Mouse (Mus musculus): ENCODE measurements around the gene Trim7. TPM values are rescaled to one million over a fixed set of nuclear protein-coding genes. Genes with fewer than 3 reads are reported as not detected.

Gene Trim7
- polyA plus RNA-seq, 1 experiment, result 1.4 TPM

DNA sequence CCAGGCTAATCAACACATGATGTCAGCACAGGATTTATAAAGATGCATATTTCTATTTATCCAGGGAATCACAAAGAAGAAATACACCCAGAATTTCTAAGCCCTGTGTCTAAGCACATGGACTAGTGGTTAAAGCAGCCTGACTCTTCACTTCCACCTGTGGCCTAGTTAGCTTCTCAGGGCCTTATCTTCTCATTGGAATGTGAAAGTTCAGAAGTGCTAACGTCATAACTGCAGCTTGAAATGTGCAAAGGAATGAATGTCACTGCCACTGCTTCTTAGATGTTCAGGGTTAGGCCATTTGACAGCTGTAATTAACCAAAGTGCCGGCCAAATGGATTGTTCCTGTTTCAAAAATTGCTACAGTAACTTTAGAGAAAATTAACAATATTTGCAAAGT lies 4.3 kb downstream of the Trim7 start:
- peaks cover 2% of the 10 kb centered on the region; the same call in 1 of the 2 replicates for H3K4me1 ChIP-seq (ENCODE audit: control insufficient read depth, insufficient read depth, insufficient read length, low read length)
- no peak overlapping the region for H3K4me3 ChIP-seq (ENCODE audit: insufficient read depth, low read depth, low read length)
- H3K27ac ChIP-seq (replicated peaks; ENCODE audit: low read depth, low read length), result no peak overlapping the region

DNA sequence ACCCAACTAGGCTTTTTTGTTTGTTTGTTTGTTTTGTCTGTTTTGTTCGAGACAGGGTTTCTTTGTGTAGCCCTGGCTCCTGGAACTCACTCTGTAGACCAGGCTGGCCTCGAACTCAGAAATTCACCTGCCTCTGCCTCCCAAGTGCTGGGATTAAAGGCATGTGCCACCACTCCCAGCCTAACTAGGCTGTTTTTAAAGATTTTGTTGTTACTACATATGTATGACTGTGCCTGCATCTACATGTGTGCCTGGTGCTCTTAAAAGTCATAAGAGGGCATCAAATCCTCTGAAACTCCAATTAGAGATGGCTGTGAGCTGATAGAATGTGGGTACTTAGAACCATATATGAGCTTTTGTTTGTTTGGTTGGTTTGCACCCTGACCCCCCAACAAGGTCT lies 5.3 kb downstream of the Trim7 start:
- no peak overlapping the region for H3K4me3 ChIP-seq (ENCODE audit: insufficient read depth, low read depth, low read length)

DNA sequence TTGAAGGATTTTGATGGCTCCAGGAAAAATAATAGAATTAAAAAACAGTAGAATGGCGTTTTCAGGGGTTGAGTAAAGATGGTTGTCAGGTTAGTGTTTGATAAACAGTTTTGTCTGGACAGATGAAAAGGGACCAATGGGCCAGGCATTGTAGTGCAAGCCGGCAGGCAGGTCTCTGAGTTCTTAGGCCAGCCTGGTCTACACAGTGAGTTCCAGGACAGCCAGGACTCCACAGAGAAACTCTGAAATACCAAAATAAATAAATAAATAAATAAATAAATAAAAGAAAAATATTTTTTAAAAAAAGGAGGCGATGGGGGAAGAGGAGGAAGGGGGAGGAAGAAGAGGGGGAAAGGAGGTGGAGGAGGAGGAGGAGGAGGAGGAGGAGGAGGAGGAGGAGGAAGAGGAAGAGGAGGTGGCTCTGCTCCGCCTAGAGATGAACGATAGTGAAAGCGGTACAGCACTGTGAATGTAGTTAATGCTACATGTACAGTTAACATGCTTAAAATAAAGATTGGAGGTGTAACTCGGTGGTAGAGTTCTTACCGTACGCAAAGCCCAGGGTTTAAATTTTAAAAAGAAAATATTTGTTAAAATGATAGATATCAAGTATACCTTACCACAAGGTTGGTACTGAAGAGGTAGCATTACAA lies 7.3 kb downstream of the Trim7 start:
- H3K27ac ChIP-seq (replicated peaks; ENCODE audit: low read depth, low read length), result no peak overlapping the region
- H3K4me3 ChIP-seq (ENCODE audit: insufficient read depth, low read depth, low read length), result peak overlapping the region; percentile 84; the same call in 1 of the 2 replicates
- peaks cover 2% of the 10 kb centered on the region; the same call in 1 of the 2 replicates for H3K4me1 ChIP-seq (ENCODE audit: control insufficient read depth, insufficient read depth, insufficient read length, low read length)

More for the DNA sequence above, 5.3 kb downstream of the Trim7 start:
- Histone ChIP-seq H3K27ac (replicated peaks; ENCODE audit: low read depth, low read length) (no peak overlapping the region), H3K4me1 (ENCODE audit: control insufficient read depth, insufficient read depth, insufficient read length, low read length) (peaks cover 2% of the 10 kb centered on the region; the same call in 1 of the 2 replicates)

DNA sequence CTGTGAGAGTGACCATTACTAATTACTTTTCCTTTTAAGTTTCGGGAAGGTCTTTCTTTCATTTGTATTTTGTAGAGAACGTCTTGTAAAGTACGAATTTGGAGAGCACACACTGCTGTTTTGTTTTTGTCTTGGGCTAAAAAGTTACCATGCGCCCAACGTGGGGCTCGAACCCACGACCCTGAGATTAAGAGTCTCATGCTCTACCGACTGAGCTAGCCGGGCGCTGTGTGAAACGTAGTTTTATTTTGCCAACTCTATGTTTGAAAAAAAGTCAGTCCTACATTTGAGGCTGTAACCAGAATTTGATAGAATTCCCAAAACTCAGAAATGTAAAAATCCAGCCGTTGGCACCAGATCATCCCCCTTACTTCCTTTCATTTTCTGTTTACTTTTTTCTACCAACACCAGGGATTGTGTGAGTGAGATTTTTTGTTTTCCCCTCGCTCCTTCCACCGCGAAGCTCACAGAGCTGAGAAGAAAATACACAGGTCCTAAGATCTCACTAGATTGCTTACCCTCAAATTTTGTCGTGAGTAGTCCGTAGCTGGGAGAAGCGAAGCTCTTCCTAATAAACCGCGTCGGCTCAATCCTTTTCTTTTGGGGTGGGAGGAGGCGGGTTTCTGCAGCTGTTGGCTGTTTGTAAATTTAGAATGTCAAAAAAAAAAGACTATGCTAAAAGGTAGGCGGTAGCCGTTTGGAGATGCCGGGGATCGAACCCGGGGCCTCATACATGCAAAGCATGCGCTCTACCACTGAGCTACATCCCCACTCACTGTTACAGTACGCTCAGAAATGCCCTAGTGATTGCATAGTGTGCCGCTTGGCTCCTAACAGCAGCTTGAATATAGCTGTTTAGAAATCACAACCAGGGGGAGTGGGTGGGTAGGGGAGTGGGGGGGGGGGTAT lies 8.0 kb downstream of the Trim7 start:
- Histone ChIP-seq H3K4me1 (ENCODE audit: control insufficient read depth, insufficient read depth, insufficient read length, low read length) (peaks cover 2% of the 10 kb centered on the region; the same call in 1 of the 2 replicates), H3K4me3 (ENCODE audit: insufficient read depth, low read depth, low read length) (peak overlapping the region; percentile 84), H3K27ac (replicated peaks; ENCODE audit: low read depth, low read length) (peak overlapping the region; percentile 45; the same call in 1 of the 2 replicates)

DNA sequence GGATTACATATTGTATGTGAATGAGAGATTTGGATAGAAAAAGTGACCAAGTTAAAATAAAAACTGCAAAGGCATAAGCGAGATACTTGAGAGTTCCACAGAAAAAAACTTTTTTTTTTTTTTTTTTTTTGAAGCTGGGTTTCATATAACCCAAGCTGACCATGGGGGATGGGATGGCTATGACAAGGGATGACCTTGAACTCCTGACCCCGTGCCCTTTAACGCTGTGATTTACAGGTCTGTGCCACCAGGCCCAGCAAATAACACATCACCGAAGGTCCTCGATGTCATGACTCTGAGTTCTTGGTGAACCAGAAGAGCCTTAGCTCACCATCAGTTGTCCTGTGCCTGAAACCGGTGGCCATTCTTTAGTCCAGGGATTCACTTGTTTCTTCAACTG lies 10.0 kb downstream of the Trim7 start:
- Histone ChIP-seq H3K4me3 (ENCODE audit: insufficient read depth, low read depth, low read length) (no peak overlapping the region), H3K27ac (replicated peaks; ENCODE audit: low read depth, low read length) (no peak overlapping the region), H3K4me1 (ENCODE audit: control insufficient read depth, insufficient read depth, insufficient read length, low read length) (peaks cover 2% of the 10 kb centered on the region; the same call in 1 of the 2 replicates)

DNA sequence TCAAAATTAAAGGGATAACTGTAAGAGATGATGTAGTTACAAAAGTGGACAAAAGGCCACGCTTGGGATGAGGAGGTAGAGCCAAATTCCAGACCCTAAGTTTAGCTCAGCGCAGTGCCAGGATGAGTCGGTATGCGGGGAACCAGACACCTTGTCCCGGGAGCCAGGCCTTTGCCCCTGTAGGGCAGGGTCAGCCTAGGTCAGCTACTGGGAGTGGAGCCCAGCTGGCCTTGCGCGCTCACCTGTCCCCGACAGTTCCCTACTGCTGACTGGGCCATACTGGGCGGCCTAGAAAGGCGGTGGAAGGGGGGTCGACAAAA lies 11.0 kb downstream of the Trim7 start:
- Histone ChIP-seq H3K4me1 (ENCODE audit: control insufficient read depth, insufficient read depth, insufficient read length, low read length) (peaks cover 2% of the 10 kb centered on the region; the same call in 1 of the 2 replicates), H3K27ac (replicated peaks; ENCODE audit: low read depth, low read length) (no peak overlapping the region), H3K4me3 (ENCODE audit: insufficient read depth, low read depth, low read length) (peak overlapping the region; percentile 81)

DNA sequence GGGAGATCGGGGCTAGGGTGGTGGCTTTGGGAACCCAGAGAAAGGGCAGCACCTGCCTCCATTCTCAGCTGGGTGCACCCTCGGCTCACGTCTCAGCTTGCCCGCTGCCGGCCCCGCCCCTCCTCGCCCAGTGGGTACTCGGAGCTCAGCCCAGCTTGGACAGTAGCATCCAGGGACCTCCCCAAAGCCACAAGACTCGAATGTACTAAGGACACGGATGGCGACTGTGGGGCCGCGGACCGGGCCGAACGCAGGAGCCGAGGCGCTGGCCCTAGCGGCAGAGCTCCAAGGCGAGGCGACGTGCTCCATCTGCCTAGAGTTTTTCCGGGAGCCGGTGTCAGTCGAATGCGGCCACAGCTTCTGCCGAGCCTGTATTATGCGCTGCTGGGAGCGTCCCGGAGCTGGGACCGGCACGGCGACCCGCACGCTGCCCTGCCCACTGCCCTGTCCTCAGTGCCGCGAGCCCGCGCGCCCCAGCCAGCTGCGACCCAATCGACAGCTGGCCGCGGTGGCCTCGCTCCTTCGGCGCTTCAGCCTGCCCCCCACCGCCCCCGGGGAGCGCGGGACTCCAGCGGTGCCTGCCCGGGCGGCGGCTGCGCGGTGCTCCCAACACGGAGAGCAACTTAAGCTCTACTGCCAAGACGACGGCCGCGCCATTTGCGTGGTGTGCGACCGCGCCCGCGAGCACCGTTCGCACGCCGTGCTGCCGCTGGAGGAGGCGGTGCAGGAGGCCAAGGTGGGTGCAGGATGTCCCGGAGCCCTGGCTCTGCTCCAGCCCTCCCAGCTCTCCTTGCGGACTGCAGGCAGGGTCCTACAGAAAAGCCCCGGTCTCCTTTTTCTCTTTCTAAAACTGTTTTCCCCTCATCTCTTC lies 11.6 kb downstream of the Trim7 start:
- no peak overlapping the region for H3K27ac ChIP-seq (replicated peaks; ENCODE audit: low read depth, low read length)
- H3K4me1 ChIP-seq (ENCODE audit: control insufficient read depth, insufficient read depth, insufficient read length, low read length), result peaks cover 2% of the 10 kb centered on the region; the same call in 1 of the 2 replicates
- H3K4me3 ChIP-seq (ENCODE audit: insufficient read depth, low read depth, low read length), result peak overlapping the region; percentile 81

DNA sequence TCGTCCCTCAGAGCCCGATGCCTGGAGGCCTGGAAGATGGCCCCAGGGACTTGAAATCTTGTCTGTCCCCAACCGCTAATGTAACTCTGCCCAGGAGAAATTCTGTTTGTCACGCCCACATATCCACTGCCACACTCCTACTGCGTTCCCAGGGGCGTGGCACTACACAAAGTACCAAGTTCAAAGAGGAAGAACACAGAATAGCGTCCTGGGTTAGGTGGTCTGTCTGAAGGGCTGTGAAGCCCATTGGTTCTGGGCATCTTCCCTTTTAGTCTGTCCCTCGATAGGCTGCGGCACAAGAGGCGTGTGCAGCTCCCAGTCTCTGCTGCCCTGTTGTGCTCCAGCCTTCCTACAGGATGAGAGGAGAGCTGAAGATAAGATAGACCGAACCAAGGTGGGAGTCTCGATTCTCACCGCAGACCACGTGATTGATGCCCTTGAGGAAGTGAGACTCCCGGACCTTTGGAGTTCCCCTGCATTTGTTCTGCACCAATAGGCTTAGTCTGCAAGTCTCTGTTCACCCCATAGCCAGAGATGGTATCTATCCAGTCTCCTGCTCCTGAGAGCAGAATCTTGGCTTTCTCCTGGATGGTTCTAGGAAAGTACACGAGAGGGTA lies 12.3 kb downstream of the Trim7 start:
- Histone ChIP-seq H3K4me1 (ENCODE audit: control insufficient read depth, insufficient read depth, insufficient read length, low read length) (no peaks in the 10 kb centered on the region; the same call in 1 of the 2 replicates), H3K4me3 (ENCODE audit: insufficient read depth, low read depth, low read length) (peak overlapping the region; percentile 81), H3K27ac (replicated peaks; ENCODE audit: low read depth, low read length) (no peak overlapping the region)

DNA sequence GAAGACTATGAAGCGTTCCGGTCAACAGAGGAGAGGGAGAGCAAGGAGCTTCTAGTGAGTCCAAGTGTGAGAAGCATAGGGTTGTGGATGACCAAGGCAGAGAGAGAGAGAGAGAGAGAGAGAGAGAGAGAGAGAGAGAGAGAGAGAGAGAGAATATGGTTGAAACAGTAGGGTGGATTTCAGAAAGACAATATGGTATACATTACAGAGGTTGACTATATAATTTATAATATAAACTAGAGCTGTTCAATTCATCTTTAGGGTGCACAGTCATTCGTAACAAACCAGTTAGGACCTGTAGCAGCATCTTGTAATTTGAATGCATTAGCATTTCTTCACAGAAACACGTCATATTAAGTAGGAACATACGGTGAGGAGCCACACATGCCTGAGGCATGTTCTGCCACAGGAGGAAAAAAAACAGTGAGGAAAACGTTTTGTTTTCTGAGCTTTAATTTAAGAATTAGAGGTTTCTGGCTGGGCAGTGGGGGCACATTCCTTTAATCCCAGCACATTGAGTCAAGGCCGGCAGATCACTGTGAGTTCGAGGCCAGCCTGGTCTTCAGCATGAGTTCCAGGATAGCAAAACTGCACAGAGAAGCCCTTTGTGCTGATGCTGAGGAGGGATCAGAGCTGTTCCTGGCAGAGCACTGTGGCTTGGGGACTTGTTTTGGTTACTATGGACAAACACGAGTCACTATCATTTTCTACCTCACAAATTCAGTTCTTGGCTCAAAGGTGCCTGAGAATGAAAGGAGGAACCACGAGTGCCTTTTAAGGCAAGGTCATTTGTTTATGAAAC lies 13.1 kb downstream of the Trim7 start:
- no peaks in the 10 kb centered on the region; the same call in 1 of the 2 replicates for H3K4me1 ChIP-seq (ENCODE audit: control insufficient read depth, insufficient read depth, insufficient read length, low read length)
- no peak overlapping the region for H3K27ac ChIP-seq (replicated peaks; ENCODE audit: low read depth, low read length)
- H3K4me3 ChIP-seq (ENCODE audit: insufficient read depth, low read depth, low read length), result no peak overlapping the region

DNA sequence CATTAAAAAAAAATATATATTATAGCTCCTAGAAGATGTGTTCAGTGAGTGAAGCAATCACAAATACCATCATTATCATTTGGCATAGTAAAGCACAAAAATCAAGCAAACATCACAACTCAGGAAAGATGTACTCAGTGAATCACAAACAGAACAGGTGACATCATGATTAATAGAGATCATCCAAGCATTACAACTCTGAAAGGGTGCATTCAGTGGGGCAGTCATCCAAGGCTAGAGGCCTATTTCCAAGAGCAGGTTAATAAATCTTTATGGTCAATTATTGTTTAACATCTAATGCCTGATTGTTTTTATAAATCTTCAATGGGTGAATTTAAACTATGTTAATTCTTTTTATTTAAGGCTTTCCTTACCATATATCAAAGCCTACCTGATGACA lies 14.9 kb downstream of the Trim7 start:
- Histone ChIP-seq H3K4me1 (ENCODE audit: control insufficient read depth, insufficient read depth, insufficient read length, low read length) (no peaks in the 10 kb centered on the region; the same call in 1 of the 2 replicates), H3K4me3 (ENCODE audit: insufficient read depth, low read depth, low read length) (no peak overlapping the region), H3K27ac (replicated peaks; ENCODE audit: low read depth, low read length) (no peak overlapping the region)

DNA sequence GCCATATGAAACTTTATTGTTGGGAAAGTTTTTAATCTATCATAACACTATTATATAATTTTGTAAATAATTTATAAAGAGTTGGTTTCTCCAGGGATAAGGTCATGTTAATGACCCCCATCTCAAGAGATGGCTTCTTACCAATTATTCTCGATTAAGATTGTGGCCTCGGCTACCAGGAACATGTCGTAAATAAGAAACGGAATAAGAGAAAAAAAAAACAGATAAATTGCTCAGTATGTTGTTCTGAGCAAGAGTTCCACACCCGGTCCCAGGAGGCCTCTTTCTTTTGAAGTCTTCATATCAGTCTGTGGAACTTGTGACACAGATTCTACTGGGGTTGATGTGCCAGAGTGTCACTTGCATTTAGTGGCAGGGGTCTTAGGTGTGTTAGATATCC lies 15.3 kb downstream of the Trim7 start:
- no peaks in the 10 kb centered on the region; the same call in 1 of the 2 replicates for H3K4me1 ChIP-seq (ENCODE audit: control insufficient read depth, insufficient read depth, insufficient read length, low read length)
- no peak overlapping the region for H3K4me3 ChIP-seq (ENCODE audit: insufficient read depth, low read depth, low read length)
- no peak overlapping the region for H3K27ac ChIP-seq (replicated peaks; ENCODE audit: low read depth, low read length)

DNA sequence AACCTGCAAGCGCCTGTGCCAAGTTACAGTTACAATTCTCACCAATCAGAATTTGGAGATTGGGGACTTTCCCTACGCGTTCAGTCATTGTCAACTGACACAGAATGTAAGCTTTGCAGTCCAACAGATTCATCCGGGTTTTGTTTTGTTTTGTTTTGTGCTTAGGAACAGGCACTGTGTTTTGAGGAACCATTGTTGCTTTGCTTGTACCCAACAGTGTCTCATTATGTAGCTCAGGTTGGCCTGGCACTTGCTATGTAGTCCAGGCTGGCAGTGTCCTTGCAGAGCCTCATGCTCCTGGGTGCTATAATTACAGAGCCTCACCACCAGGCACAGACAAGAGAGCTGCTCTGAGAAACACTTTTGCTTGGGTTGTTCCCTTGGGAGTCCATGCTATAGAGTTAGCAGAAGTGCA lies 16.4 kb downstream of the Trim7 start:
- Histone ChIP-seq H3K4me1 (ENCODE audit: control insufficient read depth, insufficient read depth, insufficient read length, low read length) (no peaks in the 10 kb centered on the region), H3K4me3 (ENCODE audit: insufficient read depth, low read depth, low read length) (no peak overlapping the region), H3K27ac (replicated peaks; ENCODE audit: low read depth, low read length) (no peak overlapping the region)

DNA sequence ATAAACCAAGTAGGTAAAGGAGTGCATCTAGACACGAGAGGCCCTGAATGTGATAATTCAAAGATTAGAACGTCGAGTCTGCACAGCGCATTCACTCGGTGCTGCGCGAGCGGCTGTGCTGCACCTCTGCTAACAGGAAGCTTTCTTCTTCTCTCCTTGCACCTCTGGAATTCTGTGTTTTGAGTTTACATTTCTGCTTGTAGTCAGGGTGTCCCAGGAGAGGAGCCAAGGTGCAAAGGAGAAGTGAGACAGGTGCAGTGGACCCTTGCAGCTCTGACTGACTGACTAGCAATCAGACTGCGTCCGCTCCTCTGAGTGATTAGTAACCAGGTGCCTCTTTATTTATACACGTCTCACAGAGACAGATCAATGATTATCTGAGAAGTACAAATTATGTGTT lies 17.3 kb downstream of the Trim7 start:
- Histone ChIP-seq H3K27ac (replicated peaks; ENCODE audit: low read depth, low read length) (no peak overlapping the region), H3K4me3 (ENCODE audit: insufficient read depth, low read depth, low read length) (no peak overlapping the region), H3K4me1 (ENCODE audit: control insufficient read depth, insufficient read depth, insufficient read length, low read length) (no peaks in the 10 kb centered on the region)

DNA sequence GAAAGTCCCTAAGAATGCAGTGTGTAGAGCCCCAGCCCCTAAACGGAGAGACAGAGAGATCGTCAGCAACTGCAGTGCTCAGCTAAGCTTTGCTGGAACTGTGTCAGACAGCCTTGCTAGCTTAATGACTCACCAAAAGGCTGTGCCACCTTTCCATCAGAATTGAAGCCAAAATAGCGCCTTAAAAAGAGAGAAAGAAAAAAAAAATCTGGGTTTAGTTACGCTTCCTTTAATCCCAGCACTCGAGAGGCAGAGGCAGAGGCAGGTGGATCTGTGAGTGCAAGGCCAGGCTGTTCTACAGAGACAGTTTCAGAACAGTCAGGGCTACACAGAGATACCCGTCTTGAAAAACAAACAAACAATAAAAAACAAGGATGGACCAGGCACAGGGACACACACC lies 18.4 kb downstream of the Trim7 start:
- no peaks in the 10 kb centered on the region for H3K4me1 ChIP-seq (ENCODE audit: control insufficient read depth, insufficient read depth, insufficient read length, low read length)
- no peak overlapping the region for H3K4me3 ChIP-seq (ENCODE audit: insufficient read depth, low read depth, low read length)
- H3K27ac ChIP-seq (replicated peaks; ENCODE audit: low read depth, low read length), result no peak overlapping the region

Measured in brown adipose tissue, adult 24 weeks (tissue).